Mouse (Mus musculus): ENCODE measurements around the gene Ldhd. TPM values are rescaled to one million over a fixed set of nuclear protein-coding genes. Genes with fewer than 3 reads are reported as not detected.

Ldhd gene
- polyA plus RNA-seq, 1 experiment from 2014 or later: 0.85 TPM

GRCm38 (mm10) chr8:111658819-111659423 lies 28.7 kb upstream of the Ldhd start:
- H3K9me3 ChIP-seq (ENCODE audit: low read length): no peaks in the 10 kb centered on the region
- no peak overlapping the region for H3K9ac ChIP-seq (replicated peaks)
- no peaks in the 10 kb centered on the region for H3K36me3 ChIP-seq (replicated peaks; ENCODE audit: insufficient read depth, low read length)
- WGBS (ENCODE audit: insufficient replicate concordance): 35% methylated on average over 6 of the region's 6 CpGs
- peak overlapping the region; percentile 55; the same call in 1 of the 2 replicates for H3K27ac ChIP-seq (ENCODE audit: low read depth)
- no peak overlapping the region for H3K4me3 ChIP-seq (ENCODE audit: low read depth, low read length)
- peaks cover 13% of the 10 kb centered on the region; the same call in 1 of the 2 replicates for H3K4me1 ChIP-seq (ENCODE audit: insufficient read depth)
- ATAC-seq (peak; percentile 48), DNase-seq (no peak)
- TF ChIP-seq CTCF (IDR thresholded peaks at IDR 0.05; ENCODE audit: low read depth) (no peak), EP300 (IDR thresholded peaks at IDR 0.05; ENCODE audit: low read depth) (no peak)
- no peak overlapping the region for H3K4me2 ChIP-seq (ENCODE audit: low read depth, low read length)
- H3K27me3 ChIP-seq (ENCODE audit: insufficient read depth, low read length): no peaks in the 10 kb centered on the region

DNA sequence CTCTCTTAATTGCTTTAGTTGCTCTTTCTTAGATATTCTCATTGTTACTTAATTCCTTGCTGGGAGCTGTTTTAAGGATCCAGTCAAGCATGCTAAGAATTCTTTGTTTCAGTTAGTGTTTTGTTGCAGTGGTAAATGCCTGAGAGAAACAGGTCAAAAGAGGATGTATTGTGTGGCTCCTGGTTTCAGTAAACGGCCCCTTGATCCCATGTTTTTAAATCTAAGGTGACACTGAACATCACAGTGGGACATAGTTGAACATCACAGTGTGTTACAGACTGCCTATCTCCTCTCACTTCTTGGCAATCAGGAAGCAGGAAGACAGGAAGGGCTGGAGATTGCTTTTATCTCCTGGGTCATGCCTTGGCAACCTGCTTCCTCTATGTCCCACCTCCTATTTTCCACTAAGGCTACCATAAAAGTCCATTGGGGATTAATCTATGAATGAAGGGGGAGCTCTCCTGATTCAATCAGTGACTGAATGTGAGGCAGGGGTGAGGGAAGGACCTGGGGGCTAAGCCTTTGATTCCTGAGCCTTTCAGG lies 27.2 kb upstream of the Ldhd start:
- ATAC-seq (no peak), DNase-seq (no peak)
- H3K9ac ChIP-seq (replicated peaks): no peak overlapping the region
- peaks cover 13% of the 10 kb centered on the region; the same call in 1 of the 2 replicates for H3K4me1 ChIP-seq (ENCODE audit: insufficient read depth)
- no peak overlapping the region for H3K4me2 ChIP-seq (ENCODE audit: low read depth, low read length)
- no peak overlapping the region for H3K4me3 ChIP-seq (ENCODE audit: low read depth, low read length)
- no peaks in the 10 kb centered on the region for H3K36me3 ChIP-seq (replicated peaks; ENCODE audit: insufficient read depth, low read length)
- H3K9me3 ChIP-seq (ENCODE audit: low read length): no peaks in the 10 kb centered on the region
- TF ChIP-seq CTCF (IDR thresholded peaks at IDR 0.05; ENCODE audit: low read depth) (no peak), EP300 (IDR thresholded peaks at IDR 0.05; ENCODE audit: low read depth) (no peak)
- H3K27ac ChIP-seq (ENCODE audit: low read depth): no peak overlapping the region
- H3K27me3 ChIP-seq (ENCODE audit: insufficient read depth, low read length): no peaks in the 10 kb centered on the region
- 32% methylated on average over 1 of the region's 1 CpGs for WGBS (ENCODE audit: insufficient replicate concordance)

GRCm38 (mm10) chr8:111653524-111653923 lies 23.4 kb upstream of the Ldhd start:
- peaks cover 10% of the 10 kb centered on the region; the same call in 1 of the 2 replicates for H3K4me1 ChIP-seq (ENCODE audit: insufficient read depth)
- no peak overlapping the region for H3K9ac ChIP-seq (replicated peaks)
- DNase-seq: no peak
- H3K4me2 ChIP-seq (ENCODE audit: low read depth, low read length): no peak overlapping the region
- ATAC-seq: no peak
- no peaks in the 10 kb centered on the region for H3K36me3 ChIP-seq (replicated peaks; ENCODE audit: insufficient read depth, low read length)
- 76% methylated on average over 2 of the region's 2 CpGs for WGBS (ENCODE audit: insufficient replicate concordance)
- TF ChIP-seq CTCF (IDR thresholded peaks at IDR 0.05; ENCODE audit: low read depth) (no peak), EP300 (IDR thresholded peaks at IDR 0.05; ENCODE audit: low read depth) (no peak)
- no peaks in the 10 kb centered on the region for H3K9me3 ChIP-seq (ENCODE audit: low read length)
- no peaks in the 10 kb centered on the region for H3K27me3 ChIP-seq (ENCODE audit: insufficient read depth, low read length)
- no peak overlapping the region for H3K4me3 ChIP-seq (ENCODE audit: low read depth, low read length)
- H3K27ac ChIP-seq (ENCODE audit: low read depth): no peak overlapping the region

- ATAC-seq (no peak), DNase-seq (no peak)
- H3K9ac ChIP-seq (replicated peaks): no peak overlapping the region
- TF ChIP-seq EP300 (IDR thresholded peaks at IDR 0.05; ENCODE audit: low read depth) (no peak), CTCF (IDR thresholded peaks at IDR 0.05; ENCODE audit: low read depth) (no peak)
- no peaks in the 10 kb centered on the region for H3K9me3 ChIP-seq (ENCODE audit: low read length)
- WGBS (ENCODE audit: insufficient replicate concordance): 82% methylated on average over 3 of the region's 3 CpGs
- no peak overlapping the region for H3K4me3 ChIP-seq (ENCODE audit: low read depth, low read length)
- H3K4me2 ChIP-seq (ENCODE audit: low read depth, low read length): no peak overlapping the region
- H3K27me3 ChIP-seq (ENCODE audit: insufficient read depth, low read length): no peaks in the 10 kb centered on the region
- H3K36me3 ChIP-seq (replicated peaks; ENCODE audit: insufficient read depth, low read length): no peaks in the 10 kb centered on the region
- peaks cover 6% of the 10 kb centered on the region for H3K4me1 ChIP-seq (ENCODE audit: insufficient read depth)
- no peak overlapping the region for H3K27ac ChIP-seq (ENCODE audit: low read depth)
Measured at GRCm38 (mm10) chr8:111650651-111651050, 20.5 kb upstream of the Ldhd start.

DNA sequence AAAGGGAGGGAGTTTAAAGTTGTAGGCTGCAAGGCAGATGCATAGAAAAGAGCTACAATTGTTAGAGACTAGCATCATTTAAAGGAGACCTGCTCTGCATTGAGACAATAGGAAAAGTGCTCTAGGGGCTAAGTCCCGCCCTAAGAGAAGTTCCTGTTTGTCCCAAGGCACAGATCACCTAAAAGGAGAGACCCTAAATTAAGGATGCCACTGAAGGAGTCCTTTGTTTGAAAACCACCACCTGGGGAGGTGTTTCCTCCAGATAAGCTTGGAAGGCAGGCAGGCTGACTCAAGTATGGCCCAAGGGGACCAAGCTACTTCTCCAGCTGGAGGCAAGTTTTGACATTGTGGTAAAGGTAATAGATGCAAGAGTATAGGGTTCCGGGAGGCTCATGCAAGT lies 18.7 kb upstream of the Ldhd start:
- no peak for ATAC-seq
- WGBS (ENCODE audit: insufficient replicate concordance): 58% methylated on average over 2 of the region's 2 CpGs
- H3K4me2 ChIP-seq (ENCODE audit: low read depth, low read length): no peak overlapping the region
- no peak for TF ChIP-seq CTCF (IDR thresholded peaks at IDR 0.05; ENCODE audit: low read depth)
- TF ChIP-seq EP300 (IDR thresholded peaks at IDR 0.05; ENCODE audit: low read depth): no peak
- no peaks in the 10 kb centered on the region for H3K27me3 ChIP-seq (ENCODE audit: insufficient read depth, low read length)
- no peak overlapping the region for H3K27ac ChIP-seq (ENCODE audit: low read depth)
- no peak overlapping the region for H3K4me3 ChIP-seq (ENCODE audit: low read depth, low read length)
- H3K9ac ChIP-seq (replicated peaks): no peak overlapping the region
- H3K4me1 ChIP-seq (ENCODE audit: insufficient read depth): peaks cover 6% of the 10 kb centered on the region
- DNase-seq: no peak
- no peaks in the 10 kb centered on the region for H3K36me3 ChIP-seq (replicated peaks; ENCODE audit: insufficient read depth, low read length)
- no peaks in the 10 kb centered on the region for H3K9me3 ChIP-seq (ENCODE audit: low read length)

- Histone ChIP-seq H3K27me3 (ENCODE audit: insufficient read depth, low read length) (no peaks in the 10 kb centered on the region), H3K4me3 (ENCODE audit: low read depth, low read length) (no peak overlapping the region), H3K36me3 (replicated peaks; ENCODE audit: insufficient read depth, low read length) (no peaks in the 10 kb centered on the region), H3K27ac (ENCODE audit: low read depth) (no peak overlapping the region), H3K9me3 (ENCODE audit: low read length) (no peaks in the 10 kb centered on the region), H3K9ac (replicated peaks) (no peak overlapping the region), H3K4me2 (ENCODE audit: low read depth, low read length) (0 out of 2 replicates have a peak overlapping the region, but pooled peaks have one; percentile 29), H3K4me1 (ENCODE audit: insufficient read depth) (peaks cover 15% of the 10 kb centered on the region)
- ATAC-seq (no peak), DNase-seq (no peak)
- no peak for TF ChIP-seq EP300 (IDR thresholded peaks at IDR 0.05; ENCODE audit: low read depth)
- no peak for TF ChIP-seq CTCF (IDR thresholded peaks at IDR 0.05; ENCODE audit: low read depth)
- WGBS (ENCODE audit: insufficient replicate concordance): 84% methylated on average over 8 of the region's 8 CpGs
Measured at GRCm38 (mm10) chr8:111645715-111646114, 15.5 kb upstream of the Ldhd start.

All from liver, postnatal 0 days (tissue).